Mouse (Mus musculus) kidney, adult 9 months (tissue): ENCODE measurements at regions not wholly inside any gene's neighbourhood (a gene's known extent, or its start where the extent isn't known, plus 50 kb on each side); places are given as distances from the start of the nearest gene placed in this dataset.

ENCODE experiments used
- DNase-seq: peaks from one replicate; pipeline ENCODE4 v3.0.0; 2022

DNA sequence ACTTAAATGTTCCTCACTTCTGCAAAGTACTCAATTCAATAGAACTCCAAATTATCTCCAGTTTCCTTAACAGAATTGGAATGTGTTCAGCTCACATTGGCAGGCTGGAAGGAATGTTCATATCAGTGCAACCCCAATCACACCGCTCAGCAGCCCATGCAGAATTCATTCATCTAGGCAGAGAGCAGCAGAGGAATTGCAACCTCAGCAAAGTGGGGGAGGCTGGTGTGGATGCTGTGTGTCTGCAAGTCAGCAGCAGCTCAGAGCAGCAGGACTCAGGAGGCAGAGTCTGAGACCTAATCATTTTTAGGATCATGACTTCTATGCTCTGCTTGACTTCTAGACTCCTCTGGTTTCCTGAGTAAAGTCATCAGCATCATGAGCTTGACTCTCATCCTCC is 100.7 kb upstream of the Chrna7 start:
- DNase-seq, result no peak

DNA sequence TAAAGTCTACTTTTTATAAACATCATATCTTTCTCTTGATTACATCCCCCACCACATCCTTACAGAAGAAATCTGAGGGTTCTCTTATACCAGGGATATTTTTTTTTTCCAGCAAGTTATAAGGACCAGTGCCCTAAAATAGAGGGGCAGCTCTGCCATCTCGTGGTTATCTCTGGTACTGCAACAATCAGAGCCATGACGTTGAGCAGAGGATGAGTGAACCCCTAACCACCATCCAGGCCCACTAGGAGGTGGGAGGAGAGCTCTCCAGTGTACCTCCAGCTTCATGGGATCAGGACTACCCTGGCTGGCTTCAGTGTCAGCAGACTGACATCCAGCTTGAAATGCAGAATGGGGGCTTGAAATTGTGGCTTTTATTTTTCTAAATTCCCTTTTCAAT is 107.2 kb upstream of the Chrna7 start:
- peak; percentile 57 for DNase-seq

DNA sequence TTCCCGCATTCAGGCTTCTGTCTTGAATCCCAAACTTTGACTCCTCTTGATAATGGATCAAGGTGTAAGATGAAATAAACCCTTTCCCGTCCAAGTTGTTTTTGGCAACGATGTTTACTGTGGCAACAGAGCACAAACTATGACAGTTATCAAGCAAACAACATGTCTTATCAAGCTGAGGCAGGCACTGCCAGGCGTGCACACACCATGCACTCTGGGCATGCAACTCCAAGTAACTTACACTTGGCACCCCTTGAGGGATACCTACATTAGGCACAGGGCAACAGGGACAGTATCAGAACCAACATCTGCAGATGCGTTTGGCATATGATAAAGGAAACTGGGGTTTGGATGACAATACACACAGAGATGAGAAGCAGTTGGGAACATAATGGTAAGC is 108.8 kb upstream of the Chrna7 start:
- DNase-seq, result no peak

DNA sequence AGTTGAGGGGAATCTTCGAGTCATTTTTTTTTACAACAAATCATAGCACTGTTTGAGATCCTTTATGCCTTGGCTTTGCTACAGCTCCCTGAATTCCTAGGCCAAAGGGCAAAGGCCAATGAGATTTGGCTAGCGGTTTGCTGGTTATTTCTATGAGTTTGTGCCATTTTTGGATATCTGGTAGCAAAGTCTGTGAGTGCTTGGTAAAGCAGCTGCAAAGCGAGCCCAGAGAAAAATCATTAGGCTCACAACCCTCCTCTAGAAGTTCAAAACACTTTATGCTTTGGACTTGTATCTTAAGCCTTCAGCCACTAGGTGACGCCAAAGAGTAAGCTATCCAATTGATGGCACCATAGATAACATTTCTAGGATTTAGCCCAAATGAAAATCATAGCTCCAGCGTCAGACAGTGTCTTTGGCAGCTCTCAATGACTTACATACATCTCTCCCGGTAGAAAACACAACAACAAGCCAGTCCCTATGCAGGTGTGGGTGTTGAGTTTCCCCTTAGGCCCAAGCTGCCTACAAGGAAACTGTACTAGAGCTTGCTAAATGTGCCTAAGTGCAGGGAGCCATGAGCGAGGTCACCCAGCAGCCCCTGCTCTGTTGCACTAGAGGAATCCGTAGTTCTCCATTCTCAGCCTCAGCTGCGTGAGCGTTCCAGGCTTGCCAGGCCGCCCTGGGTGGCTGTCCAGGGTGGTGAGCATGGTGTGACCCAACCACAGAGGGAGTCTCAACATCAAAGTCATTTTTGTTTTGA is 109.8 kb upstream of the Chrna7 start:
- DNase-seq, result peak; percentile 51

DNA sequence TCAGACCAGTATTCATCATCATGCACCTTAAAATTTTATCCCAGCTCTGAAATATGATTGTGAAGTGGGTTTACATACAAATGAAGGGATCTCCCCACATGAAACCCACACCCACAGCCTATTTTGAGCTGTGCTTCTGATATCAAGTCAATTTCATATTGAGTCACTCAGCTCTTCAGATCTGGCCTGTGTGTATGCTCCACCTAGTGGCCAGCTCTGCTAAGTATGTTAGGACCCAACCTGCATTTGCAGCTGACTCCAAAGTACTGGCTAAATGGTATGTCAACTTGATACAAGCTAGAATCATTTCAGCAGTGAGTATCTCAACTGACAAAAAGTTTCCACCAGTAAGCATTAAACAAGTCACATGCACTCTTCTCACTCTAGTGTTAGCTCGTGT is 109.4 kb upstream of the Otud7a start:
- peak; percentile 43 for DNase-seq

DNA sequence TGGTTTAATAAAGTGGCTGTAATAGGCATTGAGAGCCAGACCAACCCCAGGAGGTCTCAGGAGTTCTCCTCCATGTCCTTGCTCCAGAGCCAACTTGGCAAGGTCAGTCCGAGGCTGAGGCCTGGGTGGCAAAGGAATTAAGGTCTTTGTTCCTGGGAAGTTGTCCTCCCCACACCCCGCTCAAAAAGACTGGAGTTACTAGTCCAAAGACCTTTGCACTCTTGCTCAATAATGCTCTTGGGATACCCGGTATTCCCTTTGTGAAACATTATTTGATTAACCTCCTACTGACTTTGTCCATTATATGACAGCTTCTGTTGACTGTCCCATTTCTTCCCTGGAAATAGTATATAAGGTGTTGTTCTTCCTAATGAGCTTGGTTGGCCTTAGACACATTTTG is 108.5 kb upstream of the Otud7a start:
- DNase-seq, result peak; percentile 66

DNA sequence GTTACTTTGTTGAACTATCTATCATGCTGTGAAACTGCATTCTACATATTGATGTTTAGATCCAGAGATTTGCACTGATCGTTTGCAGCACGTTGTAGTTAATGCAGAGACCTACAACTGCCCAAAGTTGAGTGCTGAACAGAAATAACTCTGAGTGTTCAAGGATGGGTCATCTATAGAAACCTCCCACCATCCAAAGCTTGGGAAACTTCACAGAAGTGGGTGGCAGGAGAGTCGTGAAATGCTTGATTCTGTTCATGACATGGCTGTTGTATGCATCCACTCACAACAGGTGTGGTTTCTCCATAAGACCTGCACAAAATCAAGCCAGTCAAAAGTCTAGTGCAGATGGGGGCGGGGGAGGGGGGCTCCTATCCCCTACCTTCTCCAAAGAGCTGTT is 102.8 kb upstream of the Otud7a start:
- DNase-seq, result no peak

DNA sequence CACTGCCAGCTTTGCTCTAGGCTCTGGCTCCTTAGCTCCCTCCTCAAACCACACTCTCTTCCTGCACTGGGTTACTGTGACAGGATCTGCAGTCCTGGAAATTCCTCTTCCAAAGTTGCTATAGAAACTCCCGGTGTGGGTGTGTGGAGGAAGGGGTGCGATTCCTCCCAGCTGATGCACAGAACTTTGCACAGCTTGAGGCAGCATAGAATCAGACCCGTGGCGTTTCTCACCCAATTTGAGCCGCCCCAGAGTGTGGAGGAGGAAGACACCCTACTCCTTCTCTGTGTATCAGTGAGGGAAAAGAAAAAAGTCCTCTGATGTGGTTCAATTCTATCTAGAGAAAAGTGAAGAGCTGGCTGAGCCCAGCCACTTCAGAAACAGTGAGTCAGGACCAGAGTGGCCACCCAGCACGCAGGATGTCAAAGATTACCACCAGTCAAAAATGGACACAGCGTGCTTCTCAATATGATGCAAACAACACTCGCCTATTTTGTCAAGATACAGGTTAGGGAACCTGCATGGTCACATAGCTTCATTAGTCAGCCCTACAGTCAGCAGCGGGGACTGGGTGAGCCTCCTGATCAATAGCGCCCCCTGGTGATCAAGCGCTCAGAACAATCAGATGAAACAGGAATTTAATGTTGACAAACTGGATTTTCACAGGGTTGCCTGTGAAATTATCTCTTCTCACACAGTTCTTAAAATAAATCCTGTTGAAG is 98.7 kb upstream of the Otud7a start:
- DNase-seq, result peak; percentile 40

DNA sequence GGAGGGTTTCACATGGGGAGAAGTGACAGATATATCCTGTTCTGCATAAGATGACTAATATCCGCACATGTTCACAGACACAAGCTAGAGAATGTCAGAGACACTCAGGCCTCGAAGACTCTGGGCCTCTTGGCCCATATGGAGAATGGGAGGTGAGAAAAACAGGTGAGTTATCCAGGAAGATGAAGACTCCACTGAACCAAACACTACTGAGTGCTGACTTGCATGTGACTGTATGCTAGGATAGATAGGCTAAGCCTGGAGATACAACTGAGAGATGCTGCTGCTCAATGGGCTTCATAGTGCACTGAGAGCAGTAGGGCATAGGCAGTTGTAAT is 98.2 kb upstream of the Otud7a start:
- DNase-seq, result no peak
